Mouse (Mus musculus): ENCODE measurements at regions not wholly inside any gene's neighbourhood (a gene's known extent, or its start where the extent isn't known, plus 50 kb on each side); places are given as distances from the start of the nearest gene placed in this dataset.

DNA sequence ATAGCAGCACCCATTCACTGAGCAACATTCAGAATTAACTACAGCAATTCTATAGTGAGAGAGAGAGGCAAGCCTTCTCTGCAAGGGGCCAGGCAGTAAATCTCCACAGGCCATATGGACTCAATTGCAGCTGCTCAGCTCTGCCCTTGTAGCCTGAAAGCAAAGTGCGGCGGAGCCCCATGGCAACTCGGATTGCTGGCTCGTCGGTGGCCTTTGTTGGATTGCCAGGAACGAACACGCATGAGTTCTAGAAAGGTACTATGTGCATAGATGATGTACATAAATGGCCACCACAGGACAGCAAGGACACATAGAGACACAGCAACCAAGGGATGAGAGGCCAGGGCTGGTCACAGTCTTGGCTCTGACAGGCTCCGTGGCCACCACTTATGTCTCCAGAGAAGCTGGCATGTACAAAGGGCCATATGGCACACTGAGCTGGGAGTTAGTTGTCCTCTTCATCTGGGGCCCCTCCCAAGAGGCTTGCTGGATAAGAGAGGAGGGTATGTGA lies 163.9 kb upstream of the Ncam1 start:
- no peaks in the 10 kb centered on the region for H3K9me3 ChIP-seq (replicated peaks; ENCODE audit: low read length)
- no peak for DNase-seq (ENCODE audit: extremely low read depth)
- H3K27ac ChIP-seq (ENCODE audit: insufficient read depth, low read depth): no peak overlapping the region
- H3K4me3 ChIP-seq (replicated peaks in 1 of 3; ENCODE audit: low read depth in 2 of 3, low read length in 2 of 3, poor library complexity in 1 of 3): no peak overlapping the region
- in situ Hi-C loops (cut with MboI; ENCODE audit: low pct_ligation_motif_present, low pct_unique_long_range_greater_than_20kb, low sequenced_read_pairs) (no loop called here), dilution Hi-C loops (cut with MboI; ENCODE audit: extremely low pct_ligation_motif_present, extremely low pct_unique_long_range_greater_than_20kb, low sequenced_read_pairs) (no loop called here)
- H3K4me1 ChIP-seq (ENCODE audit: control insufficient read depth in 1 of 2, insufficient read depth in 2 of 2): no peaks in the 10 kb centered on the region
- H3K36me3 ChIP-seq (replicated peaks in 1 of 2; ENCODE audit: control insufficient read depth in 1 of 2, insufficient read depth in 1 of 2, low read length in 1 of 2): no peaks in the 10 kb centered on the region
- no peak for TF ChIP-seq MAZ (IDR thresholded peaks at IDR 0.05; ENCODE audit: low read depth, low read length)
- no peak for TF ChIP-seq SMC3 (IDR thresholded peaks at IDR 0.05; ENCODE audit: low read depth, low read length)
- no peak for TF ChIP-seq USF2 (conservative IDR thresholded peaks at IDR 0.05; ENCODE audit: low read depth, low read length)
- no peak for TF ChIP-seq HCFC1 (IDR thresholded peaks at IDR 0.05; ENCODE audit: low read depth, low read length)
- no peak for TF ChIP-seq KAT2A (IDR thresholded peaks at IDR 0.05; ENCODE audit: insufficient replicate concordance, low read length)
- no peak for TF ChIP-seq JUND (conservative IDR thresholded peaks at IDR 0.05; ENCODE audit: low read depth, low read length)
- TF ChIP-seq ZNF384 (IDR thresholded peaks at IDR 0.05; ENCODE audit: low read depth, low read length): no peak
- no peaks in the 10 kb centered on the region for H3K79me2 ChIP-seq (replicated peaks; ENCODE audit: control insufficient read depth, extremely low read depth, insufficient read depth, poor library complexity, severe bottlenecking)
- H3K4me2 ChIP-seq (ENCODE audit: insufficient read depth, low read depth, poor library complexity, severe bottlenecking): no peak overlapping the region
- no peak overlapping the region for H3K9ac ChIP-seq (ENCODE audit: insufficient read depth, low read depth)
- no peaks in the 10 kb centered on the region for H3K27me3 ChIP-seq (replicated peaks)

DNA sequence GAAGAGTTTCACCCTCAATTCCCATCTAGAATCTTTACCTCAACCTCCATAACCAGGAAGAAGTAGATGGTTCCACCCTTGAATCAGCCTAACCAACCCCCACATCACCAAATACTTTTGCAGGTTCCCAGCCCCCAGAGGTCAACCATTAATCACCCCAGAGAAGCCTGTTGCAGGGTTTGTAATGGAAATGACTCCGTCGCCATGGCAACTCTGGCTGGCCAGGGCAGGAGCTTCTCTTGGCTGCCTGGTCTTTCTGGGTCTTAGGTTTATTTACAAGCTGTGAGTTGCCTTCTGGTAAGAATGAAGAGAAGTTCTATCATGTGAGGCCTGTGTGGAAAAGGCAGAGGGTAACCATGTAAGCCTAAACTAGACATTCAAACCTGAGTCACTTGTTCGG lies 163.2 kb upstream of the Ncam1 start:
- no peaks in the 10 kb centered on the region for H3K36me3 ChIP-seq (replicated peaks in 1 of 2; ENCODE audit: control insufficient read depth in 1 of 2, insufficient read depth in 1 of 2, low read length in 1 of 2)
- TF ChIP-seq GABPA (IDR thresholded peaks at IDR 0.05; ENCODE audit: insufficient replicate concordance, low read depth, low read length): no peak
- TF ChIP-seq SMC3 (IDR thresholded peaks at IDR 0.05; ENCODE audit: low read depth, low read length): no peak
- TF ChIP-seq MAX (IDR thresholded peaks at IDR 0.05; ENCODE audit: low read length): no peak
- TF ChIP-seq MAFK (IDR thresholded peaks at IDR 0.05; ENCODE audit: insufficient replicate concordance, low read length): no peak
- no peak for TF ChIP-seq USF2 (conservative IDR thresholded peaks at IDR 0.05; ENCODE audit: low read depth, low read length)
- no peak for TF ChIP-seq CHD1 (IDR thresholded peaks at IDR 0.05; ENCODE audit: low read depth, low read length)
- TF ChIP-seq POLR2A (IDR thresholded peaks at IDR 0.05; ENCODE audit: low read depth, low read length): no peak
- no peak for TF ChIP-seq ZC3H11A (IDR thresholded peaks at IDR 0.05; ENCODE audit: low read depth, low read length)
- no peak for TF ChIP-seq NELFE (IDR thresholded peaks at IDR 0.05; ENCODE audit: low read depth, low read length)
- TF ChIP-seq MAZ (IDR thresholded peaks at IDR 0.05; ENCODE audit: low read depth, low read length): no peak
- dilution Hi-C loops (cut with MboI; ENCODE audit: extremely low pct_ligation_motif_present, extremely low pct_unique_long_range_greater_than_20kb, low sequenced_read_pairs) (no loop called here), in situ Hi-C loops (cut with MboI; ENCODE audit: low pct_ligation_motif_present, low pct_unique_long_range_greater_than_20kb, low sequenced_read_pairs) (no loop called here)
- H3K79me2 ChIP-seq (replicated peaks; ENCODE audit: control insufficient read depth, extremely low read depth, insufficient read depth, poor library complexity, severe bottlenecking): no peaks in the 10 kb centered on the region
- H3K9me3 ChIP-seq (replicated peaks; ENCODE audit: low read length): no peaks in the 10 kb centered on the region
- no peak for DNase-seq (ENCODE audit: extremely low read depth)
- no peaks in the 10 kb centered on the region for H3K27me3 ChIP-seq (replicated peaks)
- H3K27ac ChIP-seq (ENCODE audit: insufficient read depth, low read depth): no peak overlapping the region
- no peaks in the 10 kb centered on the region for H3K4me1 ChIP-seq (ENCODE audit: control insufficient read depth in 1 of 2, insufficient read depth in 2 of 2)
- H3K4me2 ChIP-seq (ENCODE audit: insufficient read depth, low read depth, poor library complexity, severe bottlenecking): no peak overlapping the region
- H3K9ac ChIP-seq (ENCODE audit: insufficient read depth, low read depth): no peak overlapping the region
- no peak overlapping the region for H3K4me3 ChIP-seq (replicated peaks in 1 of 3; ENCODE audit: low read depth in 2 of 3, low read length in 2 of 3, poor library complexity in 1 of 3)

DNA sequence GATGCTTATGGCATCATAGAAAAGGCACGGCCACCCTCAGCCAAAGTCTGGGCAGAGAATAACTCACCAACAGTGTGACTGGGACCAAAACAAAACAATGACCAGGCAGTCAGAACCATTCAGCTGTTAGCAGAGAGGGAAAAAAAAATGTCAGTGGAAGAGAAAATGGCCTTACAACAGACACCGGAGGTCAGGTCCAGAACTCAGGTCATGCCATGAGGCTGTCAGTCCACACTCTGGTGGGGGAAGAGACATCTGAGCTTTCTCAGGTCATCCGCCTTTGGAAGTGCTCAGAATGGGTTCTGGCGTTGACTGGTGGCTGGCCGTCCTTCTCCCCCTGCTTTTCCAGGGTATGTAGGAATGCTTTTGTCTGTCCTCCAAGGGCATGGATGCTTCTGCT lies 162.6 kb upstream of the Ncam1 start:
- dilution Hi-C loops (cut with MboI; ENCODE audit: extremely low pct_ligation_motif_present, extremely low pct_unique_long_range_greater_than_20kb, low sequenced_read_pairs) (no loop called here), in situ Hi-C loops (cut with MboI; ENCODE audit: low pct_ligation_motif_present, low pct_unique_long_range_greater_than_20kb, low sequenced_read_pairs) (no loop called here)
- H3K27me3 ChIP-seq (replicated peaks): no peaks in the 10 kb centered on the region
- no peaks in the 10 kb centered on the region for H3K36me3 ChIP-seq (replicated peaks in 1 of 2; ENCODE audit: control insufficient read depth in 1 of 2, insufficient read depth in 1 of 2, low read length in 1 of 2)
- H3K4me1 ChIP-seq (ENCODE audit: control insufficient read depth in 1 of 2, insufficient read depth in 2 of 2): no peaks in the 10 kb centered on the region
- no peak overlapping the region for H3K27ac ChIP-seq (ENCODE audit: insufficient read depth, low read depth)
- no peak overlapping the region for H3K4me3 ChIP-seq (replicated peaks in 1 of 3; ENCODE audit: low read depth in 2 of 3, low read length in 2 of 3, poor library complexity in 1 of 3)
- TF ChIP-seq ELF1 (IDR thresholded peaks at IDR 0.05; ENCODE audit: low read depth, low read length): no peak
- no peak for TF ChIP-seq NRF1 (IDR thresholded peaks at IDR 0.05; ENCODE audit: low read depth, low read length)
- no peak for TF ChIP-seq HCFC1 (IDR thresholded peaks at IDR 0.05; ENCODE audit: low read depth, low read length)
- no peak for TF ChIP-seq TBP (conservative IDR thresholded peaks at IDR 0.05; ENCODE audit: low read depth, low read length)
- no peak for TF ChIP-seq ZNF384 (IDR thresholded peaks at IDR 0.05; ENCODE audit: low read depth, low read length)
- no peak for TF ChIP-seq POLR2A (IDR thresholded peaks at IDR 0.05; ENCODE audit: low read depth, low read length)
- TF ChIP-seq CTCF (conservative IDR thresholded peaks at IDR 0.05 in 1 of 2, IDR thresholded peaks at IDR 0.05 in 1 of 2; ENCODE audit: low read depth in 2 of 2, low read length in 2 of 2): no peak
- no peak for DNase-seq (ENCODE audit: extremely low read depth)
- no peaks in the 10 kb centered on the region for H3K79me2 ChIP-seq (replicated peaks; ENCODE audit: control insufficient read depth, extremely low read depth, insufficient read depth, poor library complexity, severe bottlenecking)
- H3K9ac ChIP-seq (ENCODE audit: insufficient read depth, low read depth): no peak overlapping the region
- no peak overlapping the region for H3K4me2 ChIP-seq (ENCODE audit: insufficient read depth, low read depth, poor library complexity, severe bottlenecking)
- H3K9me3 ChIP-seq (replicated peaks; ENCODE audit: low read length): no peaks in the 10 kb centered on the region

Measured in CH12.LX (cell line).